Mouse (Mus musculus): ENCODE results near the gene Srsf4. TPM values are rescaled to one million over a fixed set of nuclear protein-coding genes. Genes with fewer than 3 reads are reported as not detected.

Srsf4 gene
- polyA plus RNA-seq, 1 experiment from 2014 or later: 100 TPM

Other genes with a start within 250 kb of the Srsf4 start
- 29.3 and 31.5 TPM in 2 replicates for gene Ptpru, start 35.3 kb upstream of the Srsf4 start, polyA plus RNA-seq (2015; fragmentation: Nextera tagmentation; extraction: Ambion mirVana)
- gene Mecr, start 30.1 kb upstream of the Srsf4 start, polyA plus RNA-seq (2015; fragmentation: Nextera tagmentation; extraction: Ambion mirVana): 37.2 and 43.0 TPM in 2 replicates
- 0.18 TPM in 1 of 2 replicates, not detected in the other for gene Tmem200b, start 48.2 kb downstream of the Srsf4 start, polyA plus RNA-seq (2015; fragmentation: Nextera tagmentation; extraction: Ambion mirVana)
- gene Gm10300, start 201.1 kb downstream of the Srsf4 start, polyA plus RNA-seq (2015; fragmentation: Nextera tagmentation; extraction: Ambion mirVana): not detected in 2 replicates
- gene Epb41, start 201.7 kb downstream of the Srsf4 start, polyA plus RNA-seq (2015; fragmentation: Nextera tagmentation; extraction: Ambion mirVana): 61.7 and 69.9 TPM in 2 replicates

All from midbrain, embryonic 16.5 days (tissue).